Mouse (Mus musculus): ENCODE data around the gene Scrn2.

The Scrn2 gene

GRCm38 (mm10) chr11:97050216-97050943 is 20.6 kb downstream of the Scrn2 start, which contains the start of gene Osbpl7:
Gene Osbpl7 (plus strand): TSS chr11:97050628.
- DNase-seq (ENCODE audit: low read depth, low spot score), result peak; percentile 56

DNA sequence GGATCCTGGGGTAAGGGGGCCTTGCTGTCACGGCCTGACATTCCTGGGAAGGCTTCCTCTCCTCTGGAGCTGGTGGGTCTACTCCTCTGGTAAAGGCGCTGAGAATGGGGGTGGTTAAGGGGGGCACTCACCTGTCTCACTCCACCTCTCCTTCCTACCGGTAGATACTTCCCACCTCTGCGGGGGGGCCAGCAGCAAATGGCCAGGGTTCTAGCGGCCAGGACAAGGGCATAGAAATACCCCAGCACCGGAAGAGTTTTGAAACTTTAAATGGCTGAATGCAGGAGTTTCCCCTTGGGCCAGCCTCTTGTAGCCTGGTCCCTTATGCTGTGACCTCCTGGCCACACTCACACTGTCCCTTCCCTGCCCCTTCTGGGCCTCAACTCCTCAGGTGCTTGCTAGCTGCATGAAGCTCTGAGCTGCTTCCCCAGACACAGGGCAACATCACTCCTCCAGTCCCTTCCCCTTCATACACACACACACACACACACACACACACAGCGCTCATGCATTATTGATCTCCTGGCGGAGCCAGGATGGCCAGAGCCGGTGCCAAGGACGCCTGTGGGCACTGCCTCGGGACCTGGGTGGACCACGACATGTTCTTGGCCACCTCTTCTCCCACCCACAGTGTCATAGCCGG is 21.3 kb downstream of the Scrn2 start:
- DNase-seq (ENCODE audit: low read depth, low spot score), result no peak

DNA sequence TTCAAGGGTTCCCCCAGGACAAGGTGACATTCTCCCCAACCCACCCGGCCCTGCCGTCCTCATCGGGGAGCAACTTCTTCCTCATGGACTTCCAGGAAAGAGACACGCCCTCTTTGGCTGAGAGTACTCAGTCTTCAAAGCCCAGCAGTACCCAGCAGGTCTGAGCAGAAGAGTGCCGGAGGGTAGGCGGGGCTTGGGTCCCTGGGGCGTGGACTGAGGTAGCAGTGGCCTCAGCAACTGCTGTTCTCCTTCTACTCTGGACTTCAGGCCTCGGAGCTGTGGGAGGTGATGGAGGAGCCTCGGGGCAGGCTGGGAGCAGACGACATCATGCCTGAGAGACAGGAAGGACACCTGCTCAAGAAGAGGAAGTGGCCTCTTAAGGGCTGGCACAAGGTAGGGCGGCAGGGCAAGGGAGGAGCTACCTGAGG is 22.5 kb downstream of the Scrn2 start:
- DNase-seq (ENCODE audit: low read depth, low spot score), result peak; percentile 89

DNA sequence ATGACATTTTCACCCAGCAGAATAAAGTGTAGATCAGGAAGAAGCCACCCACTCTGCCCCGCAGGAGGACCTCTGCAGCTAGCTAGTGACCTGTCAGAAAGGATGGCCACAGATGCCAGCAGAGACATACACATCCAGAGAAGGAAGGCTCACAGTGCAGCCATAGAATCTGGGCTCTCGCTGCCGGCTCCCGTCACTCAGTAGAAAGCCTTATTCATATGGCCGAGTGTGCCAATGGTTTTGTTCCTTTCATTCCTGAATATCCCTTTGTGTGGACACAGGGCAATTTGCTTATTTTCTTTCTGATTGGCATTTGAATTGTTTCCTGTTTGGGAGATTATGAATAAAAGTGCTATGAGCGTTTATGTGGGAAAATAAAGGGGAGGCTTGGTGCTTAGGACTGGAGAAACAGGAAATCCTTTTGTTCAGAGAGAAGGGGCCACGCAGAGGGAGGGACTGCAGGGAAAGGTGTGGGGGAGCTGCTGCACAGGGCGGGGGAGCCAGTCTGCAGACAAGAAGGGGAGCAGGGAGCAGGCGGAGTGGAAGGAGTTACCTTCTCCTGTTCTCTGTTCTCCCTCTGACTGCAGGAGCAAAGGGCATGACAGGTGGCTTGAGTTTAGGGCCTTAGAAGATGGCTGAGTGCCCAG is 33.7 kb downstream of the Scrn2 start:
- no peak for DNase-seq (ENCODE audit: low read depth, low spot score)

- peak; percentile 63 for DNase-seq (ENCODE audit: low read depth, low spot score)
These were observed 34.2 kb downstream of the Scrn2 start for GRCm38 (mm10) chr11:97063921-97064295.

- DNase-seq (ENCODE audit: low read depth, low spot score), result peak; percentile 61
These were observed 36.0 kb downstream of the Scrn2 start for GRCm38 (mm10) chr11:97065538-97066295.

DNA sequence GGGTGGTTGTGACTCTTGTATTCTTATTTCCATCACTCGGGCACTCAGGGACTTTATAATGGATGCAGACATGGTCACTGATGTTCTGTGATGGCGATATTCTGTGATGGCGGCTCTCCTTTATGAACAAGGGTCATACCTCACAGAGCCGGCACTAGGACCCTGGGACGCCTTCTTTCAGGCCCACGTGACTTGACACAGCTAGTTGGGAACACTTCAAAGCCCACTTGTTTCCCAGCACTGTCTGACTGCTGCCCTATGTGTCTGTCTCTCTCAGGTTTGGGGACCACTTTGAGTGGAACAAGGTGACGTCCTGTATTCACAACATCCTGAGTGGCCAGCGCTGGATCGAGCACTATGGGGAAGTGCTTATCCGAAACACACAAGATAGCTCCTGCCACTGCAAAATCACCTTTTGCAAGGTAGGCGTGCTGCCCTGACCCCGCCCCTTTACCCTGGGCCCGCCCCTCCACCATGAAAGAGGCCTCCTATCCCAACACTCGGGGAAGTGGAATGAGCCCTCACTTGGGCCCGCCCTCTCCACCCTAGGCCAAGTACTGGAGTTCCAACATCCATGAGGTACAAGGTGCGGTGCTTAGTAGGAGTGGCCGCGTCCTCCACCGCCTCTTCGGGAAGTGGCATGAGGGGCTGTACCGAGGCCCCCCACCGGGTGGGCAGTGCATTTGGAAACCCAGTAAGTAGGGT is 37.1 kb downstream of the Scrn2 start:
- peak; percentile 96 for DNase-seq (ENCODE audit: low read depth, low spot score)

DNA sequence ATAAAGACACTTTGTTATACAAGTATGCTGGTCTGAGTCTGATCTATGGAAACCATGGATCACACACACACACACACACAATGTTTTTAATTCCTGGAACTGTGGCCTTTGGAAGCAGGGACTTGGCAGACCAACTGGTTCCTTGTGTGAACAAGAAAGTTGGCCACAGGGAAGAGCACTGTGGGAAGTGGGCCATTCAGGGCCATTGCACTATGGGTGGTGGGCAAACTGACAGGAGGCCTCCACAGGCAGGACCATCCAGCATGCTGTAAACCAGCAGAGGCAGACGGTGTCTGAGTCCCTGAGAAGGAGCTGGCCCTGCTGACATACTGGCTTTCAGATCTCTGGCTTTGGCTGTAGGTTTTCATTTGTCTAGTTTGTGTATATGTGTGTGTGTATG is 39.6 kb downstream of the Scrn2 start:
- DNase-seq (ENCODE audit: low read depth, low spot score), result no peak

- DNase-seq (ENCODE audit: low read depth, low spot score), result no peak
These were observed 40.0 kb downstream of the Scrn2 start for GRCm38 (mm10) chr11:97069770-97070169.

DNA sequence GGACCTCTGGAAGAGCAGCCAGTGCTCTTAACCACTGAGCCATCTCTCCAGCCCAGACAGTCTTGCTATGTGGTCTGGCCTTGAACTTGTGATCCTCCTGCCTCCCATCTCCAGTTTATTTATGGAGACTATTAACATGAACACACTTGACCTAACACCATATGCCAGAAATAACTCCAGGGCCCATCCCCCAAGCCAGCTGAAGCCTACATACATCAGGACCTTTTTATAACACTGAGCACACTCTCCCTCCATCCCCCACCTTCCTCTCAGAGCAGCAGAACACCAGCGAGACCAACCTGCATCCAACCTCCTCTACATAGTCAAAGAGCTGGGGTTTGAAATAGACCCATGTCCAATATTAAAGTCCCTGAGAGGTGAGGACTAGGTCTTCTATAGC is 41.4 kb downstream of the Scrn2 start:
- no peak for DNase-seq (ENCODE audit: low read depth, low spot score)

GRCm38 (mm10) chr11:97072533-97072932 is 42.8 kb downstream of the Scrn2 start:
- DNase-seq (ENCODE audit: low read depth, low spot score), result peak; percentile 78

DNA sequence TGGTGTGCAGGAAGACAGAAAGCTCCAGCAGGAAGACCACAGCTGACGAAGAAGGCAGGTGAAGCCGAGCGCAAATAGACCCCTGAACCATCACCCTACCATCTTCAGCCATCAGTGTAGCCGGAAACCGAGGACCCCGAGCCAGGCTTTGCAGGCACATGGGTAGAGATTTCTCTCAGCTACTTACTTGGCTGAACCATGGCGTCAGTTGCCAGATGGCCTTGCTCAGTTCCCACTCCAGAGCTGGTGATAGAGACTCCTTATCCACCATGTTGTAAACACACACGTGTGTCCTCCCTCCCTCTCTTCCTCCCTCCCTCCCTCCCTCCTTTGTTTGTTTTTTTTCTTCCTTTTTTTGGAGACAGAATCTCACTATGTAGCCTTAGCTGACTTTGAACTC is 44.5 kb downstream of the Scrn2 start:
- DNase-seq (ENCODE audit: low read depth, low spot score), result no peak

DNA sequence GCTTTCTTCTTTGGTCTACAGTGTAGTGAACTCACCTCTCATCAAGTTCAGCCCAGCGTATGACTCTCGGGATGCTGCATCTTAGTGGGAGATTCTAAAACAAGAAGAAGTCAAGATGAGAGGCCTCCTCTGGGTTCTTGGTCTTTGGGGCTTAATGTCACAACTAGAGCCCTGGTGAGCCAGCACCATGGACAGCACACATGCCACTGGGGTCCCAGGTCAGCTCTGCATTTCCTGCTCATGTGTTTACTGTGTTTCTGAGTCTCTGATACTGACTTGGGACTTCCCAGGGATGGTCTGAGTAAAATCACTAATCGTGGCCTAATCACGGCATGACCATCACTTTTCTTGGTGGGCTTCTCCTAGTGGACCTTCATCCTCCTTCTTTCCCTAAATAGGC is 49.0 kb downstream of the Scrn2 start:
- peak; percentile 69 for DNase-seq (ENCODE audit: low read depth, low spot score)

DNA sequence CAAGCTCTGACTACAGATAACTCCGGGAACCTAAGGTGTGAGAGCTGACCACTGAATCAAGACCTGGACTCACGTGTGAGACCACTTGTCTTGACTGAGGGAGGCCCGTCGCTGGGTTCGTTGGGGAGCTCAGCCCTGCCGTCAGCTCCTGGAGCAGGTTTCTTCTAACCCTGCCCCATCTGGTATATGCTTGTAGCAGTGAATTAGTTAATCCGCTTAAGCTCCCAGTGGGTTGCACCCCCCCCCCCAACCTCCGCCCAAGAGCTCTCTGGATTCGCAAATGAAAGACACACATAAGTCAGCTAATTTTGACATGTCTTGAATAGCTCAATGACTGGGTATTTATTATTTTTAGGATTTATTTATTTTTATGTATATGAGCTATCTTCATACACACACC is 50.6 kb downstream of the Scrn2 start:
- DNase-seq (ENCODE audit: low read depth, low spot score), result no peak

GRCm38 (mm10) chr11:97082977-97083376 is 53.2 kb downstream of the Scrn2 start:
- peak; percentile 78 for DNase-seq (ENCODE audit: low read depth, low spot score)
